Mouse (Mus musculus) right cerebral cortex, postnatal 25 days (tissue): ENCODE results near the gene Dnaaf1.

Source experiments
- DNase-seq: peaks from one replicate; pipeline ENCODE4 v3.0.0; 2022

Dnaaf1 gene

GRCm38 (mm10) chr8:119574437-119575365, at the start of gene Dnaaf1, which contains the start of gene Hsdl1:
Gene Dnaaf1, plus strand, starts transcription at chr8:119575235.
Gene Hsdl1, minus strand, starts transcription at chr8:119575183.
- DNase-seq = peak; percentile 96

- no peak for DNase-seq
Observed at GRCm38 (mm10) chr8:119528762-119529161, 46.3 kb upstream of the Dnaaf1 start.

GRCm38 (mm10) chr8:119530937-119531336, 44.1 kb upstream of the Dnaaf1 start:
- no peak for DNase-seq

- DNase-seq = no peak
Observed at GRCm38 (mm10) chr8:119531397-119531796, 43.6 kb upstream of the Dnaaf1 start.

- peak; percentile 54 for DNase-seq
Observed at GRCm38 (mm10) chr8:119531973-119532372, 43.1 kb upstream of the Dnaaf1 start.

- no peak for DNase-seq
Observed at GRCm38 (mm10) chr8:119544606-119545005, 30.4 kb upstream of the Dnaaf1 start.

- no peak for DNase-seq
Observed at GRCm38 (mm10) chr8:119545180-119545579, 29.9 kb upstream of the Dnaaf1 start.

- DNase-seq = no peak
Observed at GRCm38 (mm10) chr8:119545791-119546190, 29.2 kb upstream of the Dnaaf1 start.

- DNase-seq = no peak
Observed at GRCm38 (mm10) chr8:119547019-119547691, 27.9 kb upstream of the Dnaaf1 start.

GRCm38 (mm10) chr8:119548560-119549113, 26.4 kb upstream of the Dnaaf1 start:
- DNase-seq = no peak

GRCm38 (mm10) chr8:119552967-119553366, 22.1 kb upstream of the Dnaaf1 start:
- no peak for DNase-seq

GRCm38 (mm10) chr8:119555861-119556260, 19.2 kb upstream of the Dnaaf1 start:
- no peak for DNase-seq

GRCm38 (mm10) chr8:119557132-119557531, 17.9 kb upstream of the Dnaaf1 start:
- no peak for DNase-seq

- DNase-seq = no peak
Observed at GRCm38 (mm10) chr8:119557821-119558602, 17.0 kb upstream of the Dnaaf1 start.

GRCm38 (mm10) chr8:119558603-119559401, 16.2 kb upstream of the Dnaaf1 start, which contains the start of gene Mbtps1:
Gene Mbtps1, minus strand, starts transcription at chr8:119558735.
- peak; percentile 99 for DNase-seq

GRCm38 (mm10) chr8:119559402-119559720, 15.7 kb upstream of the Dnaaf1 start:
- DNase-seq = no peak

- DNase-seq = no peak
Observed at GRCm38 (mm10) chr8:119563849-119564251, 11.2 kb upstream of the Dnaaf1 start.

- DNase-seq = no peak
Observed at GRCm38 (mm10) chr8:119566367-119566766, 8.7 kb upstream of the Dnaaf1 start.

GRCm38 (mm10) chr8:119568251-119568650, 6.8 kb upstream of the Dnaaf1 start:
- no peak for DNase-seq

GRCm38 (mm10) chr8:119568951-119569350, 6.1 kb upstream of the Dnaaf1 start:
- no peak for DNase-seq

GRCm38 (mm10) chr8:119569881-119570280, 5.2 kb upstream of the Dnaaf1 start:
- DNase-seq = no peak

GRCm38 (mm10) chr8:119571135-119571534, 3.9 kb upstream of the Dnaaf1 start:
- DNase-seq = no peak
